Mouse (Mus musculus) heart, postnatal 0 days (tissue): ENCODE results near the gene Zcchc4.

Experiments used
- CTCF ChIP-seq: IDR thresholded peaks from 2 replicates; pipeline ENCODE4 v1.5.1; 2016; ENCODE audit warnings: antibody characterized with exemption, control low read depth, low read depth
- EP300 ChIP-seq: IDR thresholded peaks from 2 replicates; pipeline ENCODE4 v1.6.1; 2016; ENCODE audit warnings: antibody characterized with exemption, low read depth

DNA sequence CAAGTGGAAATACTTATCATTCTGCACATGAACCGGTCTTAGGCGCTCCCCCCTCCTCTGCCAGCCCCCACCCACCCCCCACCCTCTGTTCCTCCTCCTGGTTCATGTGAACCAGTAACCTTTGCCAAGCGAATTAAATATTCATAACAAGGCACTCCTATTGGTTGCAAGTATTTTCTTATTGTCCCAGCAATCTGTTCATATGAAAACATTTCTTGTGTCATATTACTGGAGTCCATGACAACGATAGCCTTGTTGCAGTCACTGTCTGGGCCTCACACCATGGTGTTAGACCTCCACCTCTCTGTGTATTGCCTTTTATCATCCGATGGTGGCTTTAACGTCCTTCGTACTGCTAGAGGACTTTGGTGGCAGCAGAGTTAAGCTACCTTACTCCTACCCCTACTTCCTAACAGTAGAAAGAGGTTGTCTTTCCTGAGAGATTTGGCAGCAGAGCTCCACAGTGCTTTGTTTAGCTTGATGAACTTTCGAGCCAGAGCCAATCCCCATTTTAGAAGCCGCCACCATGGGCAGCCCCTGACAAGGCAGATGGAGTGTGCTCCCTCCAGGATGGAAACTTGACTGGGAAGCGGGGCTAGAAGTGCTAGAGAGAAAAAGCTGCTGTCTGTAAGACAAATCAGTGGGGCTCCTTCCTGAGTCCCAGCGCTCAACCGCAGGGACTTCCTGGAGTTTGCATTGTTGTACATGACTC lies 24.2 kb downstream of the Zcchc4 start:
- TF ChIP-seq CTCF: no peak
- TF ChIP-seq EP300: no peak
